Mouse (Mus musculus): ENCODE results near the gene Ccdc110. TPM values are rescaled to one million over a fixed set of nuclear protein-coding genes. Genes with fewer than 3 reads are reported as not detected.
A peak's percentile ranks its signal among the peaks of the same experiment; 100 is the strongest.

Ccdc110 gene
- polyA plus RNA-seq (2016; fragmentation: Nextera tagmentation; extraction: Ambion mirVana), result 0.19 TPM in 1 of 2 replicates, not detected in the other

DNA sequence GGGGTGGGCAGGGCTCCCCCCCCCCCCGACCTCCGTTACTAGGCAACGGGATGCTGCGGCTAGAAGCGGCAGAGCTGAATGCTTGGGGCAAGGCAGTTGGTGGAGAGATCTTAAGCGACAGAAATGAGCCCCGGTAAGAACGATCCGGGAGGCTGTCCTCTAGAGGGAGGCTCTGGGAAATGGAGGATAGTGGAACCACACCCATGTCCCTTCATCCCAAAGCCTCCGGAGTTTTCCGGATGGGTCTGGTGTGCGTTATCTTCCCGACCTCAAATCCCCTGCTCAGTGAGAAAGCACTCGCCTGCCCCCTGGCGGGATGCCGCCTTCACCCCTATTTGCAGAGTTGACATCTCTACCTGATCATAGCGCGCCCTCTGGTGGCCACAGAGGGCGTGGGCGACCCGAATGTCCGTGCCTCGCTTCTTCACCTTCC lies at the start of gene Ccdc110:
TSS of gene Ccdc110 (plus strand) at position 38 of the 433 bp plus-strand sequence.
- WGBS, result 2% methylated on average over 23 of the region's 23 CpGs
- peaks cover 4% of the 10 kb centered on the region for H3K4me1 ChIP-seq

DNA sequence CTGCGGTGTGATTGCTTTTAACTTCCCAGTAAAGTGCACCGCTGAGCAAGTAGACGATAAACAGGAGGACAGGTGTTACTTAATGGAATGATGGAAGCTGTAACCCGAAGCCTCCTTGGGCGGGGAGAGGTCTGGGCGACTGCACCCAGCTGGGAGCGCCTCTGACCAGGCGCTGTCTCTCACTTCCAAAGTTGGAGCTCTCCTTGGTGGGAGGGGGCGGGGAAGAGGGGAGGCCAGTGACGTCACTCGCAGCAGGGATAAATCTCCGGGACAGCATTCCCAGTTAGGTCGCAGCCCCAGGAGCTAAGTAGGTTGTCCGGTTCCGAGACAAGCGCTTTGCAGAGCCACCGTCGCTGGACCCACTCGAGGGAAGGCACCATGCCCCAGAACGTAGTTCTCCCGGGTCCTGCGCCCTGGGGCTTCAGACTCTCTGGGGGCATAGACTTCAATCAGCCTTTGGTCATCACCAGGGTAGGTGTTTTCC lies 49.2 kb upstream of the Ccdc110 start, which contains the start of gene Pdlim3:
TSS of gene Pdlim3 (plus strand) at position 260 of the 484 bp plus-strand sequence.
- Histone ChIP-seq H3K36me3 (no peaks in the 10 kb centered on the region), H3K4me3 (peak within 1 kb of the TSS; percentile 61), H3K27ac (replicated peaks) (peak within 1 kb of the TSS; percentile 61), H3K27me3 (ENCODE audit: low read depth, poor library complexity, severe bottlenecking) (peaks cover 35% of the 10 kb centered on the region), H3K4me1 (peaks cover 20% of the 10 kb centered on the region), H3K9me3 (replicated peaks) (no peaks in the 10 kb centered on the region; the same call in 1 of the 2 replicates)
- 2% methylated on average over 22 of the region's 22 CpGs for WGBS
- peak; percentile 61 for DNase-seq (ENCODE audit: low spot score)

More for the DNA sequence above, at the start of gene Ccdc110:
- peak; percentile 94 for DNase-seq (ENCODE audit: low spot score)
- H3K27me3 ChIP-seq (ENCODE audit: low read depth, poor library complexity, severe bottlenecking), result peaks cover 5% of the 10 kb centered on the region; the same call in 1 of the 2 replicates
- peak within 1 kb of the TSS; percentile 69 for H3K27ac ChIP-seq (replicated peaks)
- peaks cover 13% of the 10 kb centered on the region; the same call in 1 of the 2 replicates for H3K9me3 ChIP-seq (replicated peaks)
- peak within 1 kb of the TSS; percentile 53 for H3K4me3 ChIP-seq
- H3K36me3 ChIP-seq, result no peaks in the 10 kb centered on the region

DNA sequence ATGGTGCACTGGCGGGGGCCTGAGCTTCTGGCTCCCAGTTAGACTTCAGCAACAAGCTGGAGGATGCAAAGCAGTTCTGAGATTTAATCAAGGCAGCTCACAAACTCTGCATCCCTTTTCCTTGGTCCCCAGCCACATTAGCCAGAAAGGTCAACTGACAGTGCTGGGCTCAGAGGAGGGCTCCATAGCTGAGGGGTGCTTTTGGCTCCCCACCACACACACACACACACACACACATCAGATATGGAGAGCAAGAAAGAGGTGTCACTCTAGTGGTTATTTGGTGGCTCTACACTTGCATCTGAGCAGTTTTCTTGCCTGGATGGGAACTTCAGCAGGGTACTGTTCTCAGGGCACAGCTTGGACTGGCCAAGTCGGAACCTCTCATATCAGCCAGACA lies 48.6 kb upstream of the Ccdc110 start:
- H3K4me3 ChIP-seq, result peak overlapping the region; percentile 61
- peaks cover 20% of the 10 kb centered on the region for H3K4me1 ChIP-seq
- 41% methylated on average over 2 of the region's 2 CpGs for WGBS
- no peaks in the 10 kb centered on the region for H3K36me3 ChIP-seq
- no peaks in the 10 kb centered on the region for H3K9me3 ChIP-seq (replicated peaks)
- peak; percentile 18 for DNase-seq (ENCODE audit: low spot score)
- peaks cover 35% of the 10 kb centered on the region for H3K27me3 ChIP-seq (ENCODE audit: low read depth, poor library complexity, severe bottlenecking)
- peak overlapping the region; percentile 61 for H3K27ac ChIP-seq (replicated peaks)

DNA sequence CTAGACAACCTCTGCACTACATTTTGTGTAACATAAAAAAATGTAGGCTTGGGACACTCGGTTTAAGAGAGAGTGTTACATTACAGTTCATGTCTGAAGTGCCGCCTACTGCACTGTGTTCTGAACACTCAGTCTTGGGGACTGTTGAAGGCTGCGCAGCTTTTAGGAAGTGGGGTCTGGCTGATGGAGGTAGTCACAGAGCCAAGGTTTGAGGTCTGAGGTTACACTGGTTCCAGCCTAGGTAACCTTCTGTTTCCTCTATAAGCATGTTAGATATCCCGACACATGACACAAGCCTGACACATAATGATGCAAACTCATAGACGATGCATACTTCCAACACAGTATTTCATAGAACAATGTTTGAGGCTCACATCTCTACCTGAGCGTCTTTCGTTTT lies 44.7 kb upstream of the Ccdc110 start:
- Histone ChIP-seq H3K36me3 (no peaks in the 10 kb centered on the region), H3K27me3 (ENCODE audit: low read depth, poor library complexity, severe bottlenecking) (peaks cover 17% of the 10 kb centered on the region), H3K27ac (replicated peaks) (no peak overlapping the region), H3K4me3 (no peak overlapping the region), H3K9me3 (replicated peaks) (no peaks in the 10 kb centered on the region), H3K4me1 (peaks cover 12% of the 10 kb centered on the region)
- no peak for DNase-seq (ENCODE audit: low spot score)
- 94% methylated on average over 7 of the region's 7 CpGs for WGBS

DNA sequence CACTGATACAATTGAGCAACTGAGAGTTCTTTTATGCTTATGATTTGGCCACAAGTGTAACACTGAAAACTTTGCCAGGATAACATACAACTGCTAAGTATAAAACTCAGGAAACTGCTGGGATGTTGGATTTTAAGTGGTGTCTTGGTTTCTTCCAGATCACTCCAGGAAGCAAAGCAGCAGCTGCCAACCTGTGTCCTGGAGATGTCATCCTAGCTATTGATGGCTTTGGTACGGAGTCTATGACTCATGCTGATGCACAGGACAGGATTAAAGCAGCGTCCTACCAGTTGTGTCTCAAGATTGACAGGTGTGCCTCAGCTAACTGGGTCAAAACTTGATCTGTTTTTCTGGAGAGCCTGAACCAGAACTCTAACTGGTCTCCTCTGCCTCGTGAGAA lies 37.8 kb upstream of the Ccdc110 start:
- no peaks in the 10 kb centered on the region for H3K27me3 ChIP-seq (ENCODE audit: low read depth, poor library complexity, severe bottlenecking)
- no peaks in the 10 kb centered on the region for H3K36me3 ChIP-seq
- 86% methylated on average over 3 of the region's 3 CpGs for WGBS
- DNase-seq (ENCODE audit: low spot score), result no peak
- no peak overlapping the region for H3K4me3 ChIP-seq
- no peak overlapping the region for H3K27ac ChIP-seq (replicated peaks)
- no peaks in the 10 kb centered on the region for H3K9me3 ChIP-seq (replicated peaks)
- peaks cover 3% of the 10 kb centered on the region; the same call in 1 of the 2 replicates for H3K4me1 ChIP-seq

DNA sequence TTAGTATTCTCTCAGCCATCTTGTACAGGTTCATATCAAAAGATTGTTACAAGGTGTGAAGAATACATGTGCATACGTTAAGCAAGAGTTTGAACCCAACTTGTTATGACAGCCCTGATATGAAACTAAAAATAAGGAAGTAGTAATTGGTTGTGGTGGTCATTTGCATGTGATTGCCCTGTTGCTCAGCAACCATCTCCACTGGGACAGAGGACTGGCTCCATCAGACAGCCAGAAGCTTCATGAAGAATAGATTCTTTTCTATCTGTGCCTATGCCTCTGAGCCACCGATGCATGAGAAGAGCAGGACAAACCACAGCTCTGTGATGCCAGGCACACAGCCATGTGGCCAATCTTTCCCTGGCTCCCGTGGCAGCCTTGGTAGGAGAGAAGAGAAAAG lies 34.6 kb upstream of the Ccdc110 start:
- H3K36me3 ChIP-seq, result no peaks in the 10 kb centered on the region
- no peaks in the 10 kb centered on the region for H3K9me3 ChIP-seq (replicated peaks)
- H3K4me3 ChIP-seq, result no peak overlapping the region
- H3K4me1 ChIP-seq, result peaks cover 7% of the 10 kb centered on the region; the same call in 1 of the 2 replicates
- H3K27ac ChIP-seq (replicated peaks), result no peak overlapping the region
- no peaks in the 10 kb centered on the region; the same call in 1 of the 2 replicates for H3K27me3 ChIP-seq (ENCODE audit: low read depth, poor library complexity, severe bottlenecking)
- WGBS, result 83% methylated on average over 3 of the region's 3 CpGs
- DNase-seq (ENCODE audit: low spot score), result no peak

DNA sequence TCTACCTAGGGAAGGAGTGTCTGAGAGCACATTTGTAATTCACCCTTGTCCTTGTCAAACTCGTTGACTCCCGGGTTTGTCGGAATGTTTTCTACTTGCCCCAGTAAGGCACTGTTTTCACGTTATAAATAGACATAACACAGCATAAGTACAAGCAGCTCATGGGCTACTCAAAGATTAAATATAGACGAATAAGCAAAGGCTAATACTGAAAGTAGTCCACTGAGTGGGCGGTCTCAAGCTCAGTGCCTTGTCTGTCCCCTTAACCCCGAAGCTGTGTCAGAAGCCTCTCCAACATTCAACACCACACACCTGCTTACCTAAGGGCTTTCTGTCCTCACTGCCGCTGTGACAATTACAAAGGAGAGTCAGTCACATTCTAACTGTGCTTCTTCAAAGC lies 32.8 kb upstream of the Ccdc110 start:
- WGBS, result 87% methylated on average over 8 of the region's 8 CpGs
- Histone ChIP-seq H3K27me3 (ENCODE audit: low read depth, poor library complexity, severe bottlenecking) (no peaks in the 10 kb centered on the region; the same call in 1 of the 2 replicates), H3K4me3 (no peak overlapping the region), H3K36me3 (no peaks in the 10 kb centered on the region), H3K4me1 (peaks cover 7% of the 10 kb centered on the region; the same call in 1 of the 2 replicates), H3K27ac (replicated peaks) (no peak overlapping the region), H3K9me3 (replicated peaks) (no peaks in the 10 kb centered on the region)
- DNase-seq (ENCODE audit: low spot score), result no peak

DNA sequence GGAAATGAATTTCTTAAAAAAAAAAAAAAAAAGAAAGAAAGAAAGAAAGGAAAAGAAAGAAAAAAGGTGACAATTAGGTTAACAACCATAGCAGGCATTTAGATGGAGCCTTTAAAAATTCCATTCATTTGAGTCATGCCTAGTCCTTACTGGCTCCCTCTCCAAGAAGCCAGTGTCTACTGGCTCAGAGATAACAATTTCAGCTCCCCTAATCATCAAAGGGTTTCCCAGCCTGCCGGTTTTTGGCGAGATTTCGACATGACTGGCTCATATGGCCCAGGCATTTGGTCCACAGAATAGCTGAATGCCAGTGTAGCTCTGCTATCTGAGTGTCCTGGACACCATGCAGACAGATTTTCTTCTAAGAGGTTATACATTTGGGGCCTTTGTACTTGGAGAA lies 30.8 kb upstream of the Ccdc110 start:
- no peak overlapping the region for H3K4me3 ChIP-seq
- no peaks in the 10 kb centered on the region; the same call in 1 of the 2 replicates for H3K27me3 ChIP-seq (ENCODE audit: low read depth, poor library complexity, severe bottlenecking)
- H3K27ac ChIP-seq (replicated peaks), result no peak overlapping the region
- no peaks in the 10 kb centered on the region for H3K36me3 ChIP-seq
- DNase-seq (ENCODE audit: low spot score), result no peak
- WGBS, result 53% methylated on average over 3 of the region's 3 CpGs
- H3K4me1 ChIP-seq, result peaks cover 7% of the 10 kb centered on the region; the same call in 1 of the 2 replicates
- H3K9me3 ChIP-seq (replicated peaks), result no peaks in the 10 kb centered on the region

DNA sequence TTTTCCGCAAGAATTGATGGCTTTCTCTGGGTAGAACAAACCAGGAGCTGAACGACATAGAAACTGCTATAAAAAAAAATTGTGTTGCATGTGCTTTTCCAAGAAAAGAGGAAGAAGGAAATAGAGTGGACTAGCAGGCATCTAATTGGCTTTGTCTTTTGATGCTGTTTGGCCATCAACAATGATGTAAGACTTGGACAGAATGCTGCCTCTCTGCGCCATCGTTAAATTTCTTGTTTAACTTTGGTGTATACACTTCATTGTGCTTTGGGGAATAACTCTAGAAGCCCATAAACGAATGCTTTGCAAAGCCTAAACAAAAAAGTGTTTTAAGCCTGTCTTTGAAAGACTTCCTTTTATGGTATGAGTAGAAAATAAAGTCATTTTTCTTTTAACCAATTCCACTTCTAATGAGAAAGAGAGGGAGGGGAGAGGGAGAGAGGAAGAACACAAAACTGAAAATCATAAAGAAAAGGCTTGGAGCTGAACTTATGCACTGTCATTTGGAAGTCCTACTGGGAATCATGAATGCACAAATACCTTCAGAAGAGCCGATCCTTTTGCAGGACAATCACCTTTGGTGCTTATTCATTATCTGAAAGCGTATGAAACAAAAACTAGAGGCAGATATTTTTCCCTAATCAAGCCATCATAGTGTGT lies 28.7 kb upstream of the Ccdc110 start:
- Histone ChIP-seq H3K4me3 (no peak overlapping the region), H3K9me3 (replicated peaks) (no peaks in the 10 kb centered on the region), H3K4me1 (0 out of 2 replicates have a peak, but pooled peaks cover 4% of the 10 kb centered on the region), H3K36me3 (no peaks in the 10 kb centered on the region), H3K27me3 (ENCODE audit: low read depth, poor library complexity, severe bottlenecking) (no peaks in the 10 kb centered on the region; the same call in 1 of the 2 replicates), H3K27ac (replicated peaks) (no peak overlapping the region)
- DNase-seq (ENCODE audit: low spot score), result no peak
- 87% methylated on average over 7 of the region's 7 CpGs for WGBS

DNA sequence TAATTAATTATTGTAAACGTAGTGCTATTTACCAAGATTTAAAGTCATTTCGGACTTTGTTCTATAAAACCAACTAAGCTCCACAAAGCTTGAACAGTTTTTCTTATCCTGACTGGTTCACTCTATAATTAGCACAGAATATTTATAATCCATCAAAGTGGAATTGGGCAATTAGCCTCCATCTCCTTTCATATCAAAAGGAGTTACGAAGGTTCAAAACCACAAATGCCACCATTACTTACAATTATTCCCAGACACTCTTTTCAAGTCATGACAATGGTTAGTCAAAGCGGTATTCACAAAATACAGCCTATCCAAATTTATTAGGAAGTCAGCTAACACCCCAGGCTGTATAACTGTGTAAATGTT lies 28.2 kb upstream of the Ccdc110 start:
- no peak overlapping the region for H3K27ac ChIP-seq (replicated peaks)
- no peaks in the 10 kb centered on the region for H3K9me3 ChIP-seq (replicated peaks)
- H3K4me1 ChIP-seq, result 0 out of 2 replicates have a peak, but pooled peaks cover 4% of the 10 kb centered on the region
- no peak overlapping the region for H3K4me3 ChIP-seq
- H3K36me3 ChIP-seq, result no peaks in the 10 kb centered on the region
- 91% methylated on average over 4 of the region's 4 CpGs for WGBS
- DNase-seq (ENCODE audit: low spot score), result no peak
- H3K27me3 ChIP-seq (ENCODE audit: low read depth, poor library complexity, severe bottlenecking), result no peaks in the 10 kb centered on the region; the same call in 1 of the 2 replicates

DNA sequence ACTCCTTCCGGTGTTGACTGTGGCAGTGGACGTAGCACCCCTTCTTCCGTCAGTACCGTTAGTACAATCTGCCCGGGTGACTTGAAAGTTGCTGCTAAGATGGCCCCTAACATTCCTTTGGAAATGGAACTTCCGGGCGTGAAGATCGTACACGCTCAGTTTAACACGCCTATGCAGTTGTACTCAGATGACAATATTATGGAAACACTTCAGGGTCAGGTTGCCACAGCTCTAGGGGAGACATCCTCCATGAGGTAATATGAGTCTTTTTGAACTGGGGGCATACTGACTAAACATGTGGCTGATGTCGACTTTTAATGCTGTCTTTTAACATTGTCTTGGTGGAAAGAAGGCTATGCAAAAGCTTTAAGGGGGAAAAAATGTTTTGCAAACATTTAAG lies 20.7 kb upstream of the Ccdc110 start:
- WGBS, result 90% methylated on average over 11 of the region's 11 CpGs
- peaks cover 3% of the 10 kb centered on the region; the same call in 1 of the 2 replicates for H3K4me1 ChIP-seq
- no peaks in the 10 kb centered on the region for H3K36me3 ChIP-seq
- H3K27me3 ChIP-seq (ENCODE audit: low read depth, poor library complexity, severe bottlenecking), result no peaks in the 10 kb centered on the region
- no peak overlapping the region for H3K4me3 ChIP-seq
- H3K9me3 ChIP-seq (replicated peaks), result no peaks in the 10 kb centered on the region
- H3K27ac ChIP-seq (replicated peaks), result no peak overlapping the region
- DNase-seq (ENCODE audit: low spot score), result no peak

DNA sequence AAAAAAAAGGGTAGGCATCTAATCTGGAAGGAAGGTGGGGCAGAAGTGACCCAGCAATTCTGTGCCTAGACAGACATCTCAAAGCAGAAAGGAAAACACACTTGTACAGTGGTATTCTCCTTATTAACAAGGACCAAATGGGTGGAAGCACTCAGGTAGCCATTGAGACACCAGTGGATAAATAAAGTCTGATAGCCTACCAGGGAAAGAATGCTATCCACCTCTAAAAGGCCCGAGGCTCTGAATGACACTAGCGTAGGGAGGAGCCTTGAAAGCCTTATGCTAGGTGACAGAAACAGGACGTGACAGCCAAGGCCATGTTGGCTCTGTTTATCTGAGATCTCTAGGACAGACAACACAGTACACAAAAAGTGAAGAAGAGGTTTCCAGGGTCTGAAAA lies 17.9 kb upstream of the Ccdc110 start:
- Histone ChIP-seq H3K27ac (replicated peaks) (no peak overlapping the region), H3K27me3 (ENCODE audit: low read depth, poor library complexity, severe bottlenecking) (no peaks in the 10 kb centered on the region), H3K9me3 (replicated peaks) (no peaks in the 10 kb centered on the region), H3K36me3 (no peaks in the 10 kb centered on the region), H3K4me1 (peaks cover 3% of the 10 kb centered on the region; the same call in 1 of the 2 replicates), H3K4me3 (no peak overlapping the region)
- DNase-seq (ENCODE audit: low spot score), result no peak
- WGBS, result 87% methylated on average over 3 of the region's 3 CpGs

DNA sequence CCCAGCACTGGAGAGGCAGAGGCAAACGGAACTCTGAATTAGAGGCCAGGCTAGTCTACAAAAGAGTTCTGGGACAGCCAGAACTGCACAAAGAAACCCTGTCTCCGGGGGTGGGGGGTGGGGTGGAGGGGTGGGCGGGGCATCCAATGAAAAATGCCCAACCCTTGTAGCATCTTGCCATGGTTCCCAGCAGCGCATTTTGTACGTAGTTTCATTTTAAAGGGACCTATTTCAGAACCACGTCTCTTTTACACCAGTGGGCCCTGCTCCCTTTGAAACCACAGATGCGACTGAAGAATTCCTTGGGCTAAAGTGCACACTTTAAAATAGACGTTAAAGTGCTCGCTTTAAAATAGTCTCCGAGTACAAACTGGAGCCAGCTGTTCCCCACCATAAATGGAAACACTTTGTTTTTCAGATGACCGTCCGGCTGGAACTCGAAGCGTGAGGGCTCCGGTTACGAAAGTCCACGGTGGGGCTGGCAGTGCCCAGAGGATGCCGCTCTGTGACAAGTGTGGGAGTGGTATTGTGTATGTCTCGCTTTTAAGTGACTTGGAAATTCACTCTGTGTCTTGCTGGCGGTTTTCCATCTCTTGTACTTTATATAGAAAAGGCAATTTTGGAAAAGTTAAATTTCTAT lies 17.3 kb upstream of the Ccdc110 start:
- Histone ChIP-seq H3K27ac (replicated peaks) (no peak overlapping the region), H3K27me3 (ENCODE audit: low read depth, poor library complexity, severe bottlenecking) (no peaks in the 10 kb centered on the region), H3K9me3 (replicated peaks) (no peaks in the 10 kb centered on the region), H3K36me3 (no peaks in the 10 kb centered on the region), H3K4me3 (no peak overlapping the region), H3K4me1 (peaks cover 3% of the 10 kb centered on the region; the same call in 1 of the 2 replicates)
- 87% methylated on average over 20 of the region's 20 CpGs for WGBS
- DNase-seq (ENCODE audit: low spot score), result no peak

Data from midbrain, embryonic 10.5 days (tissue).